Mouse (Mus musculus) lung, embryonic 15.5 days (tissue): ENCODE results near the gene Itih3. TPM values are rescaled to one million over a fixed set of nuclear protein-coding genes. Genes with fewer than 3 reads are reported as not detected.

Experiments used
- ATAC-seq: fragments of 200-750 bp; cut with Nextera tagmentation; 2 replicates; pipeline ENCODE4 v1.8.0; 2017; ENCODE audit warnings: moderate number of reproducible peaks, borderline replicate concordance; ENCODE audit not compliant: low FRiP score, low TSS enrichment; ENCODE audit errors: extremely low read depth
- H3K27ac ChIP-seq: fragments of 300-500 bp; sonication (generic); 2 replicates; pipeline ENCODE4 v1.5.1; 2015; ENCODE audit warnings: moderate library complexity, mild to moderate bottlenecking, inconsistent platforms
- H3K27me3 ChIP-seq: fragments of 300-500 bp; sonication (generic); 2 replicates; pipeline ENCODE4 v1.6.1; 2015; ENCODE audit warnings: inconsistent platforms
- H3K36me3 ChIP-seq: fragments of 300-500 bp; sonication (generic); 2 replicates; pipeline ENCODE4 v1.6.1; 2015; ENCODE audit warnings: inconsistent platforms
- H3K4me1 ChIP-seq: fragments of 300-500 bp; sonication (generic); 2 replicates; pipeline ENCODE4 v1.6.1; 2015; ENCODE audit warnings: inconsistent platforms
- H3K4me2 ChIP-seq: fragments of 300-500 bp; sonication (generic); 2 replicates; pipeline ENCODE4 v1.6.1; 2015; ENCODE audit warnings: inconsistent platforms, mild to moderate bottlenecking, moderate library complexity
- H3K4me3 ChIP-seq: fragments of 300-500 bp; sonication (generic); 2 replicates; pipeline ENCODE4 v1.5.1; 2015; ENCODE audit warnings: mild to moderate bottlenecking, inconsistent platforms
- H3K9ac ChIP-seq: fragments of 300-500 bp; sonication (generic); 2 replicates; pipeline ENCODE4 v1.6.1; 2015; ENCODE audit warnings: inconsistent platforms
- H3K9me3 ChIP-seq: fragments of 300-500 bp; sonication (generic); 2 replicates; pipeline ENCODE4 v1.6.1; 2016; ENCODE audit warnings: inconsistent platforms
- WGBS: fragments of 180-500 bp; shearing (Covaris S2); methylation state at CpG from one replicate; pipeline ENCODE4 v1.1.7; 2015; 5-methylcytosine and 5-hydroxymethylcytosine counted together
- polyA plus RNA-seq: library from polyadenylated mRNA; unstranded; fragments of >200 nt; fragmentation: Nextera tagmentation; extraction: Ambion mirVana; gene quantifications from 2 replicates; pipeline ENCODE4 v1.2.1, GENCODE M21; 2015

Itih3 gene
- polyA plus RNA-seq, 1 experiment from 2014 or later: 0.50 TPM

DNA sequence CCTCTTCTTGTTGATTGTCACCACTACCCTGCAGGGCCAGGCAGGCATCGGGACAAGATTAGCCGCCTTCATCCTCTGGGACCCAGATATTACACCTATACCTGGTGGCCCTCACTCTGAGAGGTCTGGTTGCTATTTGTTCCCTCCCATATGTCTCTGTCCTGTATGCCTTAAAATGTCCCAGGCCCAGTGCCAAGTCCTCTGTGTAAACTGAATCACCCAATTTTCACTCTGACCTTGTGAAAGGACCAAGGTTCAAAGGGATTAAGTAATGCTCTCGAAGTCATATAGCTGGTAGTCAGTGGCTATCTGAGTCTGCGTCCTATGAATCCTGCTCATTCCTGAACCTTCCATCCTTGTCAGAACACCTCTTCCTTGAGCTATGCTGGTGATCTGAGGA is 6.8 kb upstream of the Itih3 start:
- H3K4me3 ChIP-seq: no peak overlapping the region
- no peak for ATAC-seq
- H3K4me2 ChIP-seq: no peak overlapping the region
- H3K27me3 ChIP-seq: no peaks in the 10 kb centered on the region
- H3K9me3 ChIP-seq: no peaks in the 10 kb centered on the region
- no peak overlapping the region for H3K27ac ChIP-seq
- no peaks in the 10 kb centered on the region for H3K36me3 ChIP-seq
- no peak overlapping the region for H3K9ac ChIP-seq
- WGBS: 79% methylated on average over 4 of the region's 4 CpGs
- H3K4me1 ChIP-seq: no peaks in the 10 kb centered on the region

DNA sequence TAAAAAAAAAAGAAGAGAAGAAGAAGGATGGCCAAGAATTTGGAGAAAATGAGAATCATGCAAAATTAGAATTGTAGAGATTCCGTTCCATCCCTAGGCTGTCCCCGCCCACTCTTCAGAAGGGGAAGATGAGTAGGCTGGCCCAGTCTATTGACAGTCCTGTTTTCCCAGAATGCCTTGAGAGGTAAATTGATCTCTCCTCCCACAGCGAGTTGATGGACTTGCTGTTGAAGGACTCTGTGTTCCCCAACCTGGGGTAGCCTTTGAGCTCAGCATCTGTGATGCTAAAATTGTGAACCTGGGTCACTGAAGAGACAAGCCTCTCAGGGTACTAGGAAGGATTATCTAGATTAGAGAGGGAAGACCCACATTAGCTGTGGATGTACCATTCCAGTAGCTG is 1.9 kb upstream of the Itih3 start:
- no peak overlapping the region for H3K4me2 ChIP-seq
- H3K36me3 ChIP-seq: no peaks in the 10 kb centered on the region
- 91% methylated on average over 3 of the region's 3 CpGs for WGBS
- 0 out of 2 replicates have a peak, but pooled peaks cover 12% of the 10 kb centered on the region for H3K4me1 ChIP-seq
- no peak overlapping the region for H3K4me3 ChIP-seq
- H3K9me3 ChIP-seq: no peaks in the 10 kb centered on the region
- no peak overlapping the region for H3K9ac ChIP-seq
- H3K27me3 ChIP-seq: no peaks in the 10 kb centered on the region
- ATAC-seq: no peak
- H3K27ac ChIP-seq: no peak overlapping the region

DNA sequence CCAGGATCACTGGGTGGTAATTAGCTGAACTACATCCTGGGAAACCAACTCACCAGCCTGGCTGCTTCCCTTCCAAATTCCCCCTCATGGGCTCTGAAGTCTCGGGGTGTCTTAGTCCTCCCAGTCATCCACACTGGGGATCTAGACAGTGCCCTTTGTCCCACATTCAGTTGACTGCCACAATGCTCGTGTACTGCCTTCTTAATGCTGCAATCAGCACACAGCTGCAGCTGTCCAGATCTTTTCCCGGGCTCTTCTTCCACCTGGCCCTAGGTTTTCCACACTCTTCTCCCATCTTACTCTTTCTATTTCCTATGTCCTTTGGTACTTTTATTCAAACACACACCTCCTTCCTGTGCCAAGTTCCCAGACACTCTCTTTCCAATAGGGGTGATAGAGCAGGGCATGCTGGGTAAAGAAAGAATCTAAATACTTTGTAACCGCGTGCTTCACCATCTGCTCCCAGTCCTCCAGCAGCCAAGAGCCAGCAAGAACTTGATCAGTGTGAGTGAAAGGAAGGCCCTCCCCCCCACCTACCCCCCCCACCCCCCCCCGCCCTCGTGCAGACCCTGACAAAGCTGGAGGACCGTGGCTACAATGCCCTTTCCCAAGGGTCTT is 1.4 kb downstream of the Itih3 start:
- ATAC-seq: peak; percentile 31; the same call in 1 of the 2 replicates
- H3K27ac ChIP-seq: no peak overlapping the region

DNA sequence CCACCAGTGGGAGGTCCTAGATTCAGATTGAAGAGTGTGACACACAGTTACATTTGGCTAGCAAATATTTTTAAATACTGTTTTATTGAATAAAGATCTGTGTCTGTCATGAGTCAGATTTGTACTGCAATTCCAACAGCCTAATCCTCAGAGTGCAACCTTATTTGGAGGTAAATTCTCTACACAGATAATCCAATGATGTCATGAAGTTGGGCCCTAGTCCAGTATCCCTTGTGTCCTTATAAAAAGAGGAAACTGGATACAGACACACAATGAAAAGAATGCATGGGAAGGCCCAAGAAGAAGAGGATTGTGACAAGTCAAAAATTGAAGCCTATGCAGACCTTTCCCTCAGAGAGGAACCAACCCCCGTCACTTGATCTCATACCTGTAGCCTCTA is 7.0 kb downstream of the Itih3 start:
- no peak overlapping the region for H3K9ac ChIP-seq
- H3K36me3 ChIP-seq: no peaks in the 10 kb centered on the region
- WGBS: 66% methylated on average over 1 of the region's 1 CpGs
- no peaks in the 10 kb centered on the region for H3K27me3 ChIP-seq
- H3K4me2 ChIP-seq: no peak overlapping the region
- no peaks in the 10 kb centered on the region for H3K9me3 ChIP-seq
- H3K27ac ChIP-seq: no peak overlapping the region
- no peak for ATAC-seq
- 0 out of 2 replicates have a peak, but pooled peaks cover 1% of the 10 kb centered on the region for H3K4me1 ChIP-seq
- H3K4me3 ChIP-seq: no peak overlapping the region

More for the DNA sequence above, 1.4 kb downstream of the Itih3 start:
- no peak overlapping the region for H3K9ac ChIP-seq
- H3K4me1 ChIP-seq: 0 out of 2 replicates have a peak, but pooled peaks cover 12% of the 10 kb centered on the region
- no peak overlapping the region for H3K4me2 ChIP-seq
- H3K27me3 ChIP-seq: no peaks in the 10 kb centered on the region
- no peak overlapping the region for H3K4me3 ChIP-seq
- WGBS: 34% methylated on average over 8 of the region's 8 CpGs
- no peaks in the 10 kb centered on the region for H3K36me3 ChIP-seq
- H3K9me3 ChIP-seq: no peaks in the 10 kb centered on the region

DNA sequence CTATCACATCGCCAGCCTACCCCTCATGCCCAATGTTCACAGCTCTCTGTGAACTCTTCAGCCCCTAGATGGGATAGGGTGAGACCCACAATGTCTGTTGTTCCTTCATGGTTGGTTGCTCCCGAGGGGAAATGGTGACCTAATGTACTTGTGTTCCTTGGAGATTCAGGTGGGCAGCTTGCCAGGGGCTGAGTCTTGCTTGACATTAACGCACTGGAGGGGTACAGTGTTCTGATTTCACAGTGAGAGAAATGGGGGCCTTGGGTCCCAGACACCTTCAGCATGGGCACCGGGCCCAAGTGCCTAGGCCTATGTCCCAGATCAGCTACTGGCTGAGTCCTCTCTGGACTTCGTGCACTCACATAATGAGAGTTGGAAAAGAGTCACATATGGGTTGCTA is 10.2 kb downstream of the Itih3 start:
- Histone ChIP-seq H3K27ac (no peak overlapping the region), H3K36me3 (no peaks in the 10 kb centered on the region), H3K4me1 (no peaks in the 10 kb centered on the region), H3K4me2 (no peak overlapping the region), H3K4me3 (no peak overlapping the region), H3K9ac (no peak overlapping the region), H3K27me3 (no peaks in the 10 kb centered on the region), H3K9me3 (no peaks in the 10 kb centered on the region)
- WGBS: 59% methylated on average over 5 of the region's 5 CpGs
- no peak for ATAC-seq

DNA sequence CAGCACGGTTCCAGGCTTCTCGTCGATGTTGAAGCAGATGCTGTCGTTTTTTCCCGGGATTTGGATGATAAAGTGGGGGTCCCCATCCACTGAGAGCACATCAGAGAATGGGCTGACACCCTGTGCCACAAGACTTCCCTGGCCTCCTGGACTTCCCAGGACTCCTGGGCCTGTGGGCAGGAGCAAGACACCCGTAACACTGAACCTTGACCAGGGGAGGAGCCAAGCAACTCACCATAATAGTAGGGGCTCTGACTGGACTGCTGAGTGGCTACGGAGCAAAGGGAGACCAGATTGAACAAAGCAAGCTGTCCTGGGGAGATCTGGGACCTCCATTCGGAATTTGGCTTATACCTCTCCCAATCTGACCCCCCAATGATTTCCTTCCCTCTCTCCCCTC is 10.9 kb downstream of the Itih3 start:
- H3K9ac ChIP-seq: no peak overlapping the region
- H3K4me2 ChIP-seq: no peak overlapping the region
- H3K27ac ChIP-seq: no peak overlapping the region
- H3K4me1 ChIP-seq: peaks cover 1% of the 10 kb centered on the region; the same call in 1 of the 2 replicates
- WGBS: 82% methylated on average over 8 of the region's 8 CpGs
- ATAC-seq: no peak
- H3K4me3 ChIP-seq: no peak overlapping the region
- no peaks in the 10 kb centered on the region for H3K27me3 ChIP-seq
- no peaks in the 10 kb centered on the region for H3K9me3 ChIP-seq
- H3K36me3 ChIP-seq: no peaks in the 10 kb centered on the region

DNA sequence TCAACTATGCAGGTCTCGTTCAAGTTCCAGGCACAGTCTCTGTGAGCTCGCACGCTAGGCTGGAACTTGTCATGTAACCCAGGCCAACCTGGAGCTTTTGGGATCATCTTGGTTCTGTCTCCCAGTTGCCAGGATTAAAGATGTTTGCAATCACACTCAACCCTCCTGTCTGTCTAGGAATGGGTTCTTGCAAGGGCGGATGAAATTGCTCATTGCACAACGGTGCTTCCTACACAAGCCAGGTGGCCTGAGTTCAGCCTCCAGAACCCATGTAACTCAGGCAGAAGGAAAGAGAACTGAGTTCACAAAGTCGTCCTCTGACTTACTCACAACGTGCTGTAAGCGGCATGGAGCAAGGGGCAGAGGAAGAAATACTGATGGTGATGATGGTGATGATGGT is 12.4 kb downstream of the Itih3 start:
- no peak for ATAC-seq
- no peaks in the 10 kb centered on the region for H3K9me3 ChIP-seq
- H3K27me3 ChIP-seq: no peaks in the 10 kb centered on the region
- H3K36me3 ChIP-seq: no peaks in the 10 kb centered on the region
- no peak overlapping the region for H3K4me2 ChIP-seq
- H3K4me3 ChIP-seq: no peak overlapping the region
- H3K27ac ChIP-seq: no peak overlapping the region
- peaks cover 10% of the 10 kb centered on the region; the same call in 1 of the 2 replicates for H3K4me1 ChIP-seq
- no peak overlapping the region for H3K9ac ChIP-seq
- 84% methylated on average over 8 of the region's 8 CpGs for WGBS

DNA sequence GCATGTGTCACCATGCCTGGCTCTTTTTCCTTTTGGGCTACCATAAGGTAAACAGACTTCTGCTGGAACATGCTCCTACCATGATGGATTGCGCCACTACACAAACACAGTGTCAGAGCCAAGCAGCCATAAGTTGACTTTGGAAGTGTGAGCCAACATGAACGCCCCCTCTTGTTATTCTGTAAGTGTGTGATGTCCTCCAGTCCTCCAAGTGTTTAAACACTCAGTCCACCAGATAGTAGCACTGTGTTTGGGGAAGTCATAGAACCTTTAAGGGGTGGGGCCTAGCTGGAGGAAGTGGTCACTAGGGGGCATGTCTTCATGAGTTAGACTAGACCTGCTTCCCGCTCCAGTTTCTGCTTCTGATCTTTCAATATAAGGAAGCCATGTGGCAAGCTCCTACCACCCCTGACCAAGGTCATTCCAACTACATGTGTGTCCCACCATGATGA is 15.7 kb downstream of the Itih3 start:
- no peaks in the 10 kb centered on the region for H3K36me3 ChIP-seq
- no peaks in the 10 kb centered on the region for H3K9me3 ChIP-seq
- H3K27ac ChIP-seq: peak overlapping the region; percentile 50; the same call in 1 of the 2 replicates
- H3K27me3 ChIP-seq: no peaks in the 10 kb centered on the region
- no peak overlapping the region for H3K4me2 ChIP-seq
- ATAC-seq: peak; percentile 92
- H3K4me3 ChIP-seq: no peak overlapping the region
- no peak overlapping the region for H3K9ac ChIP-seq
- peaks cover 16% of the 10 kb centered on the region; the same call in 1 of the 2 replicates for H3K4me1 ChIP-seq
- 18% methylated on average over 3 of the region's 3 CpGs for WGBS

DNA sequence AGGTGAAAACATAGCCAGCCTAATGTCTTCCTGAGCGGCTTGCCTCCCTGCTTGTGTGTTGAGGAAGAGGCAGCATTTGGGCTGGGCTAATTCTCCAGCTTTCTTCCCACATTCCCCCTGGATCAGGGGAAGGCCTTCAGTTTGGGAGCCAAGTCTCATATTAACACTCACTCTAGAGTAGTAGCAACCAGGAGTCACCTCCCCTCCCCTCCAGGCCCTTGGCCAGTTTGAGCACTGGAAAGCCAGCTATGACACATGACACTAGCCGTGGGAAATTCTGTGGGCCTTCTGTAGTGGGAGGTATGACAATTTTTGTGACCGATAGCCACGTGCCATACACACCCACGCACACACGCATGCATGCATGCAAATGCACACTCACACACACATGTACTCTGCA is 17.6 kb downstream of the Itih3 start:
- H3K27ac ChIP-seq: no peak overlapping the region
- ATAC-seq: no peak

DNA sequence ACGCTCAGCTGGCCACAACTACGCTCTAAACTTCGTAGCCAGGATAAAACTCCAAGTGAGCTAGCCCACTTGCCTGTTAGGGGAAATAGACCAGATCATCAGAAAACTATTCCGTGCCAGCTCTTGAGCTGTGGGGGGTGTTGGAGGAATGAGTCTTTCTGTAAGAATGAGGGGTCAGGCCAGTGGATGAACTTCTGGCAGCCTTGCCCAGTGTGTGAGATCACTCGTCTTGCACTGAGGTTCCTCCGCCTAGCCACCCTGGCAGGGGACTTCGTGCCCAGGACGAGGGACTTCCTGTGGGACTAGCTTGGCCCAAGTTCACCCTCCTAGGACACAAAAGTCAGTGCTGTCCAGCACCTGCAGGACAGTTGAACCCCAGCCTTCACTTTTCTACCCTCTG is 19.3 kb downstream of the Itih3 start:
- no peak overlapping the region for H3K4me3 ChIP-seq
- H3K27ac ChIP-seq: no peak overlapping the region
- no peak overlapping the region for H3K9ac ChIP-seq
- H3K27me3 ChIP-seq: no peaks in the 10 kb centered on the region
- H3K4me1 ChIP-seq: peaks cover 16% of the 10 kb centered on the region; the same call in 1 of the 2 replicates
- WGBS: 74% methylated on average over 8 of the region's 8 CpGs
- no peak overlapping the region for H3K4me2 ChIP-seq
- no peak for ATAC-seq
- no peaks in the 10 kb centered on the region for H3K9me3 ChIP-seq
- H3K36me3 ChIP-seq: no peaks in the 10 kb centered on the region

More for the DNA sequence above, 17.6 kb downstream of the Itih3 start:
- no peaks in the 10 kb centered on the region for H3K36me3 ChIP-seq
- no peaks in the 10 kb centered on the region for H3K9me3 ChIP-seq
- no peak overlapping the region for H3K4me2 ChIP-seq
- H3K9ac ChIP-seq: no peak overlapping the region
- peaks cover 16% of the 10 kb centered on the region; the same call in 1 of the 2 replicates for H3K4me1 ChIP-seq
- H3K27me3 ChIP-seq: no peaks in the 10 kb centered on the region
- 81% methylated on average over 6 of the region's 6 CpGs for WGBS
- no peak overlapping the region for H3K4me3 ChIP-seq

DNA sequence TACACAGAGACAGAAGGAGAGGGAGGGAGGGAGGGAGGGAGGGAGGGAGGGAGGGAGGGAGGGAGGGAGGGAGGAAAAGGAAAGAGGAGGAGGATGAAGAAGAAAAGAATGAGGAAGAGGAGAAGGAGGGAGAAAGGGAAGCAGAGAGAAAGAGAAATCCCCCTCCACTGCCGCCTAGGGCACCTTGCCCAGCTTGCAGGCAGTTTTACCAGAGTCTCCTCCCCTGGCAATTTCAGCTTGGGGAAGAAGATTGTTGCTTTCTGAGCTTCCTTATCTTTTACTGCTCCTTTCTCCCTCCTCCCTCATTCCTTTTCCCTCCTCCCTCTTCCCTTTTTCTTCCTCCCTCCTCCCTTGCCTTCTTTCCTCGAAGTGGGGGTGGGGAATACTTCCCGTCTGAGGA is 20.5 kb downstream of the Itih3 start:
- H3K36me3 ChIP-seq: no peaks in the 10 kb centered on the region
- no peak overlapping the region for H3K27ac ChIP-seq
- H3K4me2 ChIP-seq: no peak overlapping the region
- no peaks in the 10 kb centered on the region for H3K9me3 ChIP-seq
- H3K4me1 ChIP-seq: peaks cover 16% of the 10 kb centered on the region; the same call in 1 of the 2 replicates
- no peak overlapping the region for H3K9ac ChIP-seq
- no peak for ATAC-seq
- H3K27me3 ChIP-seq: no peaks in the 10 kb centered on the region
- 51% methylated on average over 3 of the region's 3 CpGs for WGBS
- H3K4me3 ChIP-seq: no peak overlapping the region

DNA sequence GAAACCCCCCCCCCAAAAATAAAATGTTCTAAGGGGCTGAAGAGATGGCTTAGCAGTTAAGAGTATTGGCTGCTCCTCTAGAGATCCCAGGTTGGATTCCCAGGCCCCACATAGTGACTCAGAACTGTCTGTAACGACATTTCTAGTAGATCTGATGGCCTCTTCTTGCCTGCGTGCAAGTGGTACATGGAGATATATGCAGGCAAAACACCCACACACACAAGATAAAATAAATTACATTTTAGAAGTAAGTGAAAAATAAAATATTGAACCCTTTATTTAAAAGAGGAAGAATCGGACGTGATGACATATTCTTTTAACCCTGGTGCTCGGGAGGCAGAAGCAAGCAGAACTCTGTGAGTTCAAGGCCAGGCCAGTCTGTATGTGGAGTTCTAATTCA is 20.9 kb downstream of the Itih3 start:
- Histone ChIP-seq H3K4me3 (no peak overlapping the region), H3K27me3 (no peaks in the 10 kb centered on the region), H3K9ac (no peak overlapping the region), H3K4me1 (peaks cover 14% of the 10 kb centered on the region; the same call in 1 of the 2 replicates), H3K27ac (no peak overlapping the region), H3K36me3 (no peaks in the 10 kb centered on the region), H3K9me3 (no peaks in the 10 kb centered on the region), H3K4me2 (no peak overlapping the region)
- 79% methylated on average over 5 of the region's 5 CpGs for WGBS
- no peak for ATAC-seq
